Mouse (Mus musculus): ENCODE measurements around the gene Dpf3. TPM values are rescaled to one million over a fixed set of nuclear protein-coding genes. Genes with fewer than 3 reads are reported as not detected.

Gene Dpf3
- polyA plus RNA-seq, 1 experiment: 42.6 TPM

DNA sequence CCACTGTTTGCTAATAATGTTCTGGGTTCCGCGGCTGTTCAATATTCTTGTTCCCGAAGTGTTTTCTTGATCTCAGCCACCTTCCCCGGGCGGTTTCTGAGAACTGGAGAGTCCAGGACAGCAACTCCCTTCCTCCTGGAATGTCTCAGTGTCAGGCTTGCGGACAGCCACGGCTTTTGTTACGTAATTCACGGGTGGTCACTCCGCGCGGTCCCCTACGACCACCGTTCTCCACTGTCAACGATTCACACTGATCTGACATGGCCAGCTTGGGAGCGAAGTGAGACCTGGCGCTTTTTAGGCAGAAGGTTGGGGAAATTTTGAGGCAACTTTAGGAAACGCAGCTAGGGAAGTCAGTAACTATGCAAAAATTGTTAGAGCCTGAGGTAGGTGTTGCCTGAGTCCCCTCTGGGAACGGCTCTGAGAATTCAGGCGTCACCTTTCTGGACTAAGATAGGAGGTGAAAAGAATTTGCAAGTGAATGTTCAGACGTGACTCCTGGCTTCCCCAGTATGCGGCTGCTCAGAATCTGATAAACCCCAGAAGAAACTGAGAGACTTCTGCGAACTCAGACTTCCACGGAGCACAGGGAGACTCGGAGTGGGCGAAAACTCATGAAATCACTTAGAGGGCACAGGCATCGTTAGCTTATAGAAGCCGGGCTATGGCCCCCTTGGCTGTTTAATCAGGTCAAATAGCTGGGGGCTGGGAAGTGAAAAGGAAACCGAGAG lies 860 bp upstream of the Dpf3 start:
- peak overlapping the region; percentile 30 for H3K27ac ChIP-seq (ENCODE audit: insufficient read depth, low read length)
- peak; percentile 61 to 73 for DNase-seq
- H3K27me3 ChIP-seq (ENCODE audit: control insufficient read depth, insufficient read depth, low read length): no peaks in the 10 kb centered on the region
- under 1% methylated on average over 29 of the region's 29 CpGs for WGBS
- no peaks in the 10 kb centered on the region for H3K4me1 ChIP-seq (ENCODE audit: control insufficient read depth, insufficient read depth, low read length)
- peak overlapping the region; percentile 75 for H3K4me3 ChIP-seq (replicated peaks; ENCODE audit: insufficient read depth, low read depth, low read length)
- TF ChIP-seq CTCF (IDR thresholded peaks at IDR 0.05; ENCODE audit: borderline replicate concordance, insufficient read depth, low read depth, low read length) (no peak), POLR2A (IDR thresholded peaks at IDR 0.05; ENCODE audit: borderline replicate concordance, insufficient read depth, low read length) (no peak)

DNA sequence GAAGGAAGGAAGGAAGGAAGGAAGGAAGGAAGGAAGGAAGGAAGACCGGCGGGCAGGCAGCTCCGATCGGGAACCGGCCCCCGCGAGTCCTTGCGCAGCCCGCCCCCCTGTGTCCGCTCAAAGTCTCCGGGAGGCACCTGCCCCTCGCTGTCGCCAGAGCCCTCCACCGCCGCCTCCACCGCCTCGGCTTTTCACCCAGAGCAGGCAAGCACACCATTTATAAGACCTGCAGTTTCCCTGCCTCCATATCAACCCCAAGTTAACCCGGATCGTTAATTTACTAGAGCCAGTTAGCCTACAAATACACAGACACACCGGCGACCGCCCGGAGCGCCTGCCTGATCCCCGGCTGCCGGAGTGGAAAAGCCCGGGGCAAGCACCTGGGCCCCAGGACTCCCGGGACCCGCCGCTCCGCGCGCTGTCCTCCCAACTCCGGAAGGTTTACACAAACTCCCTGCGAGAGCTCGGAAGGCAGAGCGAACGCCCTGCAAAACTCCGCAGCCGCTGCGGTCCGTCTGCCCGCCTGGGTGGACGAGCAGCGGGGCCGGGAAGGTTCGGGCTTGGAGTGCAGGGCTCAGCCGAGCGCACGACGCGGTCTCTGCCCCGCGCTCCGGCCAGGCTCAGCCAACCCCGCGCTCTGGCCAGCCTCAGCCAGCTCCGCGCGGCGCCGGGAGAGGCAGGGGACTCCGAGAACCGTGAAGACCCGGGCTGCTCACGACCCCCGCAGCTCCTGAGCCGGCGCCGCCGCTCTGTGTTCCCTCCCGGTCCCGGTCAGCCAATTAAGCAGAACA lies 650 bp downstream of the Dpf3 start:
- no peaks in the 10 kb centered on the region for H3K27me3 ChIP-seq (ENCODE audit: control insufficient read depth, insufficient read depth, low read length)
- peak; percentile 64 to 76 for DNase-seq
- no peak for TF ChIP-seq POLR2A (IDR thresholded peaks at IDR 0.05; ENCODE audit: borderline replicate concordance, insufficient read depth, low read length)
- TF ChIP-seq CTCF (IDR thresholded peaks at IDR 0.05; ENCODE audit: borderline replicate concordance, insufficient read depth, low read depth, low read length): no peak
- H3K4me1 ChIP-seq (ENCODE audit: control insufficient read depth, insufficient read depth, low read length): no peaks in the 10 kb centered on the region
- peak overlapping the region; percentile 87 for H3K4me3 ChIP-seq (replicated peaks; ENCODE audit: insufficient read depth, low read depth, low read length)
- H3K27ac ChIP-seq (ENCODE audit: insufficient read depth, low read length): peak overlapping the region; percentile 67
- under 1% methylated on average over 73 of the region's 73 CpGs for WGBS

DNA sequence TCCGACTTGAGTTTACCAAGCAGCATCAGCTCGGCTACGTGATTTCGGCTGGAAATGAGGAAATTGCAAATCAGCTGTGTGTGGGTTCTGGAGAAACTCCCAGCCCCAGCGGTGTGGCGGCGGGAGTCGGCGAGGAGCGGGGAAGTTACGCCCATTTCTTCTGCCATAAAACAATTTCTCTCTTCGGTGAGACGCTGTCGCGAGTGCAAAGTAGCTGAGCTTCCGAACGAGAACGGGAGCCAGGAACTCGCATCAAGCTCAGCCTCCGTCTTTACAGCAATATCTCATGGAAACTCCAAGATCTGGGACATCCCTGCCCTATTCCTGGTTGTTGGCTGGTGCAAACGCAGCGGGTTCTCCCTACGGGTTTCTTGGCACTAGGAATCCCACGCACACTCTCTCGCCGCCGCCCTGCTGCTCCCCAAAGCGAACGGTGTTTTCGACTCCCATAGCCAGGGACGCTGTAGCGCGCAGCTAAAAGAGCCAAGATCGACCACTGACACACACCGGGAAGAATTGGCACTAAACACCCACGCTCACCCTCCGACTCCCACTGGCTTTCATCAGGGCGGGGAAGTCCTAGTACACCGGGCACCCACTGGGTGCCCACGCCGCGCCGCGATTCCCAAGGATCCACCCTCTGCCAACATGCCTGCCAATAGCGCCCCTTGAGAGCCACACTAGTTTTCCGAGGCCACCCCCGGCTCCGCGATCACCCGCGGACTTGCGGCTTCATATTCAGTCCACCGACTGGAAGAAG lies 1.4 kb downstream of the Dpf3 start:
- TF ChIP-seq CTCF (IDR thresholded peaks at IDR 0.05; ENCODE audit: borderline replicate concordance, insufficient read depth, low read depth, low read length) (no peak), POLR2A (IDR thresholded peaks at IDR 0.05; ENCODE audit: borderline replicate concordance, insufficient read depth, low read length) (peak; percentile 21; the same call in 1 of the 2 replicates)
- H3K4me1 ChIP-seq (ENCODE audit: control insufficient read depth, insufficient read depth, low read length): 0 out of 2 replicates have a peak, but pooled peaks cover 2% of the 10 kb centered on the region
- WGBS: under 1% methylated on average over 53 of the region's 53 CpGs
- peak; percentile 78 to 80 for DNase-seq
- H3K27ac ChIP-seq (ENCODE audit: insufficient read depth, low read length): peak overlapping the region; percentile 67
- H3K27me3 ChIP-seq (ENCODE audit: control insufficient read depth, insufficient read depth, low read length): no peaks in the 10 kb centered on the region
- H3K4me3 ChIP-seq (replicated peaks; ENCODE audit: insufficient read depth, low read depth, low read length): peak overlapping the region; percentile 87

DNA sequence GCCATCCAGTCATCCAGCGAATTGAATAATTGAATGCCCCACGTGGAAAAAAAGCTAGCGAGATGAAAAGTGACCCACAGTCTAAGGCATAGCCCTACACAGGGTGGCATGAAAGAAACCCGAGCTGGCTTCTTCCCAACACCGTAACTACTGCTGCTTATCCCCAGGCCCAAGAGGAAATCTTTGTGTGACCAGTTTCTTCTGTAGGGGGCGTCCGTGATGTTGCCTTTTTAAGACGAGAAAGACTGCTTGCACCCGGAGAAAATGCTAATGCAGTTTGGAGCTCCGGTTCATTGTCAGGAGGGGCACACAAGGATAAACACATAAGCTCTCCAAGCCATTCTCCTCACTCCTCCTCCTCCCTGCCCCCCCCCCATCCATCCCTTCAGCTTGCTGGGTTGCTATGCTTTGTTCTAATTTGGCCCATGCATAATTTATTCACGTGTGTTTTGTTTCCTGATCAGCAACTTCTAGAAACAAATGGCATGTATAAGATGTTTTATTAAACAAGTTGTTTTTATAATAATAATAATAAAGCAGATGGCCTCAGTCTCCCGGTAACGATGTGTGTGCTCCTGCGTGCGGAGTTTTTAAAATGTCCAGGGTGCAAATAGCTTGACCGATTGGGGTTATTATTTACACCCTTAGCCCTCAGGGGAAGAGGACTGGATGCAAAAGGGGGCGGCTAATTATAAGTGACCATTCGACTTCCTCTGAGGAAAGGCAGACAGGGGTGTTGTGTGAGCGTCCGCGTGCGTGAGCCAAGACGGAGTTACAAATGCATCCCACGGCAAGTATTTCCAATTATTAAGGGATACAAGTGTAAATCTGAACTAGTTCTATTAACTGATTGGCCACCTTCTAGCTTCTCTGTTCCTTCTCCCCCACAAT lies 2.4 kb downstream of the Dpf3 start:
- H3K27ac ChIP-seq (ENCODE audit: insufficient read depth, low read length): no peak overlapping the region

DNA sequence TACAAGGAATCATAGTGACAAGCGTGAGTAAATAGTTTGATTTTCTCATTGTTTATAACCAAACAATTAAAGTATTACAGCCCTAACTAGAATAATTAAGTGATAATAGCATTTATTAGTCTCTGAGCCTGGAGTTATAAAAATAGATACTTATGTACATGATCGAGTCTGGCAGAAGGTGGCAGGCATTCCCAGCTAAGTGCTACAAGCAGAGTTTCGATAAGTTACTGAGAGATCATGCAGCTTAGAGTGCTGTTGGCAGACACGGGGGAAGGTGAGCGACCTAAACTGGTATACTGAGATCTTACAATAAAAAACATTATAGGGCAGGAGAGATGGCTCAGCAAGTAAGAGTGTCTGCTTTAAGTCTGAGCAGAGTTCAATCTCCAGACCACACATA lies 3.9 kb downstream of the Dpf3 start:
- 39% methylated on average over 5 of the region's 5 CpGs for WGBS
- Histone ChIP-seq H3K27me3 (ENCODE audit: control insufficient read depth, insufficient read depth, low read length) (no peaks in the 10 kb centered on the region), H3K27ac (ENCODE audit: insufficient read depth, low read length) (no peak overlapping the region), H3K4me1 (ENCODE audit: control insufficient read depth, insufficient read depth, low read length) (0 out of 2 replicates have a peak, but pooled peaks cover 2% of the 10 kb centered on the region), H3K4me3 (replicated peaks; ENCODE audit: insufficient read depth, low read depth, low read length) (no peak overlapping the region)
- TF ChIP-seq CTCF (IDR thresholded peaks at IDR 0.05; ENCODE audit: borderline replicate concordance, insufficient read depth, low read depth, low read length): no peak
- no peak for TF ChIP-seq POLR2A (IDR thresholded peaks at IDR 0.05; ENCODE audit: borderline replicate concordance, insufficient read depth, low read length)
- no peak for DNase-seq

More for the DNA sequence above, 2.4 kb downstream of the Dpf3 start:
- Histone ChIP-seq H3K27me3 (ENCODE audit: control insufficient read depth, insufficient read depth, low read length) (no peaks in the 10 kb centered on the region), H3K4me3 (replicated peaks; ENCODE audit: insufficient read depth, low read depth, low read length) (peak overlapping the region; percentile 87), H3K4me1 (ENCODE audit: control insufficient read depth, insufficient read depth, low read length) (0 out of 2 replicates have a peak, but pooled peaks cover 2% of the 10 kb centered on the region)
- TF ChIP-seq POLR2A (IDR thresholded peaks at IDR 0.05; ENCODE audit: borderline replicate concordance, insufficient read depth, low read length): no peak
- no peak for TF ChIP-seq CTCF (IDR thresholded peaks at IDR 0.05; ENCODE audit: borderline replicate concordance, insufficient read depth, low read depth, low read length)
- 4% methylated on average over 24 of the region's 24 CpGs for WGBS
- DNase-seq: peak; percentile 49 to 50

DNA sequence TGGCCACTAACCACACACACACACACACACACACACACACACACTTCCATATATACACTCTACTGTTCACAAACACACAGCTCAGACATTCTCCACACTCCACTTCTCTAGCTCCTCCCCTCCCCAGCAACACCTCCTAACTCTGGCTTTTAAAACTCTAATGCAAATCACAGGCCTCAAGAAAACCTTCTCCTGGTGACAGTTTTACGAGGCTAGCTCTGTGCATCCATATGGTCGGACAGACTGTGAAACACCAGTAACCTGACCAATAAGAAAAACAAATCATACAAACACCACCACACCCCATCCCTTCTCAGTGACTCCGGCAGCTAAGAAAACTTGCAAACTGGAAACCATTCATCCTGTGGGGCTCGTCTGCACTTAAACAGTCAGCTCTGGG lies 6.1 kb downstream of the Dpf3 start:
- no peak for TF ChIP-seq POLR2A (IDR thresholded peaks at IDR 0.05; ENCODE audit: borderline replicate concordance, insufficient read depth, low read length)
- no peak for TF ChIP-seq CTCF (IDR thresholded peaks at IDR 0.05; ENCODE audit: borderline replicate concordance, insufficient read depth, low read depth, low read length)
- DNase-seq: no peak
- WGBS: 34% methylated on average over 4 of the region's 4 CpGs
- Histone ChIP-seq H3K4me3 (replicated peaks; ENCODE audit: insufficient read depth, low read depth, low read length) (no peak overlapping the region), H3K27me3 (ENCODE audit: control insufficient read depth, insufficient read depth, low read length) (no peaks in the 10 kb centered on the region), H3K27ac (ENCODE audit: insufficient read depth, low read length) (no peak overlapping the region), H3K4me1 (ENCODE audit: control insufficient read depth, insufficient read depth, low read length) (peaks cover 6% of the 10 kb centered on the region; the same call in 1 of the 2 replicates)

Data from cerebellum, adult 2 months (tissue).